Mouse (Mus musculus) stomach, embryonic 15.5 days (tissue): ENCODE results near the gene Sema3b. TPM values are rescaled to one million over a fixed set of nuclear protein-coding genes. Genes with fewer than 3 reads are reported as not detected.
A peak's percentile ranks its signal among the peaks of the same experiment; 100 is the strongest.

Experiments used
- ATAC-seq: fragments of 200-750 bp; cut with Nextera tagmentation; 2 replicates; pipeline ENCODE4 v1.8.0; 2017; ENCODE audit warnings: low read depth, moderate number of reproducible peaks, moderate TSS enrichment; ENCODE audit not compliant: insufficient read depth, low FRiP score
- H3K27ac ChIP-seq: fragments of 300-500 bp; sonication (generic); 2 replicates; pipeline ENCODE4 v1.5.1; 2015; ENCODE audit warnings: mild to moderate bottlenecking, inconsistent platforms
- H3K27me3 ChIP-seq: fragments of 300-500 bp; sonication (generic); replicated peaks from 2 replicates; pipeline ENCODE4 v1.6.1; 2015; ENCODE audit warnings: inconsistent platforms
- H3K36me3 ChIP-seq: fragments of 300-500 bp; sonication (generic); 2 replicates; pipeline ENCODE4 v1.6.1; 2015; ENCODE audit warnings: inconsistent platforms
- H3K4me1 ChIP-seq: fragments of 300-500 bp; sonication (generic); 2 replicates; pipeline ENCODE4 v1.6.1; 2015; ENCODE audit warnings: inconsistent platforms
- H3K4me2 ChIP-seq: fragments of 300-500 bp; sonication (generic); 2 replicates; pipeline ENCODE4 v1.6.1; 2015; ENCODE audit warnings: mild to moderate bottlenecking, inconsistent platforms
- H3K4me3 ChIP-seq: fragments of 300-500 bp; sonication (generic); replicated peaks from 2 replicates; pipeline ENCODE4 v1.5.1; 2015; ENCODE audit warnings: inconsistent platforms
- H3K9ac ChIP-seq: fragments of 300-500 bp; sonication (generic); 2 replicates; pipeline ENCODE4 v1.6.1; 2015; ENCODE audit warnings: inconsistent platforms
- H3K9me3 ChIP-seq: fragments of 300-500 bp; sonication (generic); 2 replicates; pipeline ENCODE4 v1.6.1; 2016; ENCODE audit warnings: inconsistent platforms
- WGBS: fragments of 180-500 bp; shearing (Covaris S2); methylation state at CpG from one replicate; pipeline ENCODE4 v1.1.7; 2015; 5-methylcytosine and 5-hydroxymethylcytosine counted together
- polyA plus RNA-seq: library from polyadenylated mRNA; unstranded; fragments of >200 nt; fragmentation: Nextera tagmentation; extraction: Ambion mirVana; gene quantifications from 2 replicates; pipeline ENCODE4 v1.2.1, GENCODE M21; 2015

The Sema3b gene
- polyA plus RNA-seq, 1 experiment from 2014 or later, result 13.2 TPM

GRCm38 (mm10) chr9:107556346-107556745 lies 52.7 kb downstream of the Sema3b start:
- 66% methylated on average over 3 of the region's 3 CpGs for WGBS
- no peak for ATAC-seq
- Histone ChIP-seq H3K36me3 (peaks cover 40% of the 10 kb centered on the region), H3K27me3 (no peaks in the 10 kb centered on the region), H3K27ac (peak overlapping the region; percentile 41; the same call in 1 of the 2 replicates), H3K4me2 (peak overlapping the region; percentile 72), H3K4me3 (peak overlapping the region; percentile 63), H3K9me3 (no peaks in the 10 kb centered on the region), H3K4me1 (peaks cover 42% of the 10 kb centered on the region), H3K9ac (no peak overlapping the region)

GRCm38 (mm10) chr9:107555701-107556100 lies 53.3 kb downstream of the Sema3b start:
- 41% methylated on average over 2 of the region's 2 CpGs for WGBS
- ATAC-seq, result no peak
- Histone ChIP-seq H3K9me3 (no peaks in the 10 kb centered on the region), H3K4me2 (peak overlapping the region; percentile 72), H3K27ac (peak overlapping the region; percentile 94), H3K9ac (peak overlapping the region; percentile 79), H3K4me3 (peak overlapping the region; percentile 63), H3K4me1 (peaks cover 48% of the 10 kb centered on the region), H3K36me3 (peaks cover 33% of the 10 kb centered on the region), H3K27me3 (no peaks in the 10 kb centered on the region)

GRCm38 (mm10) chr9:107555031-107555457 lies 54.0 kb downstream of the Sema3b start:
- Histone ChIP-seq H3K27me3 (no peaks in the 10 kb centered on the region), H3K4me3 (peak overlapping the region; percentile 63), H3K9me3 (no peaks in the 10 kb centered on the region), H3K4me2 (peak overlapping the region; percentile 72), H3K4me1 (peaks cover 55% of the 10 kb centered on the region), H3K9ac (peak overlapping the region; percentile 79), H3K27ac (peak overlapping the region; percentile 94), H3K36me3 (peaks cover 27% of the 10 kb centered on the region)
- WGBS, result 0% methylated on average over 23 of the region's 23 CpGs
- peak; percentile 7 for ATAC-seq

- H3K4me1 ChIP-seq, result peaks cover 57% of the 10 kb centered on the region
- H3K4me3 ChIP-seq, result peak overlapping the region; percentile 63
- no peaks in the 10 kb centered on the region for H3K9me3 ChIP-seq
- peaks cover 20% of the 10 kb centered on the region for H3K36me3 ChIP-seq
- ATAC-seq, result peak; percentile 88
- no peaks in the 10 kb centered on the region for H3K27me3 ChIP-seq
- peak overlapping the region; percentile 79 for H3K9ac ChIP-seq
- WGBS, result under 1% methylated on average over 53 of the region's 53 CpGs
- peak overlapping the region; percentile 94 for H3K27ac ChIP-seq
- peak overlapping the region; percentile 95 for H3K4me2 ChIP-seq
Measured at GRCm38 (mm10) chr9:107554319-107554825, 54.7 kb downstream of the Sema3b start.

- Histone ChIP-seq H3K36me3 (peaks cover 14% of the 10 kb centered on the region), H3K4me1 (peaks cover 57% of the 10 kb centered on the region)
Measured at GRCm38 (mm10) chr9:107553541-107554318, 55.3 kb downstream of the Sema3b start.

GRCm38 (mm10) chr9:107552690-107553393 lies 56.2 kb downstream of the Sema3b start:
- Histone ChIP-seq H3K4me2 (peak overlapping the region; percentile 95), H3K36me3 (peaks cover 5% of the 10 kb centered on the region), H3K9ac (no peak overlapping the region), H3K4me3 (peak overlapping the region; percentile 55), H3K27me3 (no peaks in the 10 kb centered on the region), H3K4me1 (peaks cover 57% of the 10 kb centered on the region), H3K9me3 (no peaks in the 10 kb centered on the region), H3K27ac (peak overlapping the region; percentile 82; the same call in 1 of the 2 replicates)
- no peak for ATAC-seq
- 76% methylated on average over 5 of the region's 5 CpGs for WGBS

More at GRCm38 (mm10) chr9:107553541-107554318, 55.3 kb downstream of the Sema3b start:
- peak; percentile 20 for ATAC-seq
- H3K9me3 ChIP-seq, result no peaks in the 10 kb centered on the region
- H3K4me2 ChIP-seq, result peak overlapping the region; percentile 95
- H3K27me3 ChIP-seq, result no peaks in the 10 kb centered on the region
- peak overlapping the region; percentile 42; the same call in 1 of the 2 replicates for H3K9ac ChIP-seq
- peak overlapping the region; percentile 63 for H3K4me3 ChIP-seq
- WGBS, result 6% methylated on average over 37 of the region's 37 CpGs
- peak overlapping the region; percentile 82 for H3K27ac ChIP-seq

- H3K9me3 ChIP-seq, result no peaks in the 10 kb centered on the region
- ATAC-seq, result no peak
- H3K27ac ChIP-seq, result peak overlapping the region; percentile 82
- H3K4me2 ChIP-seq, result peak overlapping the region; percentile 95
- H3K27me3 ChIP-seq, result no peaks in the 10 kb centered on the region
- peak overlapping the region; percentile 57 for H3K9ac ChIP-seq
- 15% methylated on average over 8 of the region's 8 CpGs for WGBS
- H3K4me1 ChIP-seq, result peaks cover 61% of the 10 kb centered on the region
- peak overlapping the region; percentile 55 for H3K4me3 ChIP-seq
- H3K36me3 ChIP-seq, result no peaks in the 10 kb centered on the region
Measured at GRCm38 (mm10) chr9:107551890-107552355, 57.1 kb downstream of the Sema3b start.

- peaks cover 61% of the 10 kb centered on the region for H3K4me1 ChIP-seq
- H3K27ac ChIP-seq, result peak within 1 kb of the TSS; percentile 82
- H3K9me3 ChIP-seq, result no peaks in the 10 kb centered on the region
- H3K4me3 ChIP-seq, result peak within 1 kb of the TSS; percentile 55
- under 1% methylated on average over 63 of the region's 63 CpGs for WGBS
- H3K36me3 ChIP-seq, result no peaks in the 10 kb centered on the region
- H3K4me2 ChIP-seq, result peak within 1 kb of the TSS; percentile 95
- peak within 1 kb of the TSS; percentile 57 for H3K9ac ChIP-seq
- ATAC-seq, result peak; percentile 43
- H3K27me3 ChIP-seq, result no peaks in the 10 kb centered on the region
Measured at GRCm38 (mm10) chr9:107551117-107551889, 57.7 kb downstream of the Sema3b start, which contains the start of gene Rassf1. TSS of gene Rassf1 (plus strand) at chr9:107551555.

- Histone ChIP-seq H3K36me3 (no peaks in the 10 kb centered on the region), H3K4me2 (peak overlapping the region; percentile 95), H3K9me3 (no peaks in the 10 kb centered on the region), H3K27ac (peak overlapping the region; percentile 82; the same call in 1 of the 2 replicates), H3K9ac (peak overlapping the region; percentile 57; the same call in 1 of the 2 replicates), H3K4me1 (peaks cover 55% of the 10 kb centered on the region), H3K27me3 (no peaks in the 10 kb centered on the region), H3K4me3 (peak overlapping the region; percentile 55)
- no peak for ATAC-seq
- 38% methylated on average over 23 of the region's 23 CpGs for WGBS
Measured at GRCm38 (mm10) chr9:107550491-107551116, 58.4 kb downstream of the Sema3b start.

- peaks cover 53% of the 10 kb centered on the region for H3K4me1 ChIP-seq
- no peak for ATAC-seq
- WGBS, result 80% methylated on average over 20 of the region's 20 CpGs
Measured at GRCm38 (mm10) chr9:107549297-107550074, 59.5 kb downstream of the Sema3b start.

More at GRCm38 (mm10) chr9:107549297-107550074, 59.5 kb downstream of the Sema3b start:
- Histone ChIP-seq H3K27me3 (no peaks in the 10 kb centered on the region), H3K4me2 (no peak overlapping the region), H3K9ac (no peak overlapping the region), H3K4me3 (no peak overlapping the region), H3K27ac (no peak overlapping the region), H3K9me3 (no peaks in the 10 kb centered on the region), H3K36me3 (no peaks in the 10 kb centered on the region; the same call in 1 of the 2 replicates)
